Mouse (Mus musculus): ENCODE measurements around the gene Sync. TPM values are rescaled to one million over a fixed set of nuclear protein-coding genes. Genes with fewer than 3 reads are reported as not detected.

The Sync gene
- 1.7 and 1.9 TPM in 2 replicates for polyA plus RNA-seq (2014; fragmentation: Nextera tagmentation; extraction: Ambion mirVana)

GRCm38 (mm10) chr4:129287472-129287981 is at the start of gene Sync:
Gene Sync, plus strand, starts transcription at chr4:129287617.
- H3K4me3 ChIP-seq (ENCODE audit: low read depth, low read length) = peak within 1 kb of the TSS; percentile 54
- H3K4me1 ChIP-seq (ENCODE audit: control insufficient read depth, insufficient read depth, low read length) = peaks cover 4% of the 10 kb centered on the region; the same call in 1 of the 2 replicates
- WGBS = under 1% methylated on average over 50 of the region's 53 CpGs
- peak within 1 kb of the TSS; percentile 97 for H3K4me2 ChIP-seq (replicated peaks; ENCODE audit: low read depth, low read length)
- H3K9me3 ChIP-seq (ENCODE audit: control insufficient read depth, low read depth, low read length) = no peaks in the 10 kb centered on the region
- H3K9ac ChIP-seq (replicated peaks; ENCODE audit: low read depth, low read length) = peak within 1 kb of the TSS; percentile 48; the same call in 1 of the 2 replicates
- ATAC-seq (ENCODE audit: insufficient number of reproducible peaks, insufficient read depth, low FRiP score, low read depth) = no peak; the same call in 1 of the 2 replicates
- no peak within 1 kb of the TSS for H3K27ac ChIP-seq (ENCODE audit: low read length)
- H3K36me3 ChIP-seq (ENCODE audit: control insufficient read depth, insufficient read depth, low read length) = no peaks in the 10 kb centered on the region
- no peaks in the 10 kb centered on the region for H3K27me3 ChIP-seq (ENCODE audit: control insufficient read depth, insufficient read depth, low read length)

- no peaks in the 10 kb centered on the region for H3K27me3 ChIP-seq (ENCODE audit: control insufficient read depth, insufficient read depth, low read length)
- H3K4me1 ChIP-seq (ENCODE audit: control insufficient read depth, insufficient read depth, low read length) = peaks cover 18% of the 10 kb centered on the region
- peak overlapping the region; percentile 48; the same call in 1 of the 2 replicates for H3K27ac ChIP-seq (ENCODE audit: low read length)
- no peaks in the 10 kb centered on the region for H3K9me3 ChIP-seq (ENCODE audit: control insufficient read depth, low read depth, low read length)
- H3K4me2 ChIP-seq (replicated peaks; ENCODE audit: low read depth, low read length) = peak overlapping the region; percentile 96
- peak overlapping the region; percentile 65 for H3K9ac ChIP-seq (replicated peaks; ENCODE audit: low read depth, low read length)
- 8% methylated on average over 21 of the region's 21 CpGs for WGBS
- no peak for ATAC-seq (ENCODE audit: insufficient number of reproducible peaks, insufficient read depth, low FRiP score, low read depth)
- peak overlapping the region; percentile 80 for H3K4me3 ChIP-seq (ENCODE audit: low read depth, low read length)
- no peaks in the 10 kb centered on the region for H3K36me3 ChIP-seq (ENCODE audit: control insufficient read depth, insufficient read depth, low read length)
Observed at GRCm38 (mm10) chr4:129237843-129238441, 49.5 kb upstream of the Sync start.

DNA sequence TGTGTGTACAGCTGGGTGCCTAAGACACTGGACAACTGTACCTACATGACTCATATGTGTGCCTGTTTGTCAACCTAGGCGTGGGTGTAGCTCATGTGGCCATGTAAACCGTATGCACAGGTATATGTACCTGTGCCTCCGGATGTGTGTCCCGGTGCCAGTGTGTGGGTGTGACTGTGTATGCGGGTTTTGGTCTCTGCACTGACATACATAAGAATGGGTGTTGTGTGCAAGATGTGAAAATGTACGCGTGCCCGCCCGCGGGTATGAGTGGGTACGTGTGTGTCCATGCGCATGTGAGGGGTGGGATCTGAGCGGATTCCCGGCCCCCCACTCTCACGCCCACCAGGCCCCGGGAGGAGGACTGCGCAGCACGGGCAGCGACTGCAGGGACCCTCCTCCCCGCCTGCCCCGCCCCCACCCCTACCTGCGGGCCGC is 48.8 kb upstream of the Sync start:
- Histone ChIP-seq H3K9ac (replicated peaks; ENCODE audit: low read depth, low read length) (peak overlapping the region; percentile 65), H3K27me3 (ENCODE audit: control insufficient read depth, insufficient read depth, low read length) (no peaks in the 10 kb centered on the region), H3K4me3 (ENCODE audit: low read depth, low read length) (peak overlapping the region; percentile 80), H3K4me2 (replicated peaks; ENCODE audit: low read depth, low read length) (peak overlapping the region; percentile 96), H3K4me1 (ENCODE audit: control insufficient read depth, insufficient read depth, low read length) (peaks cover 18% of the 10 kb centered on the region), H3K36me3 (ENCODE audit: control insufficient read depth, insufficient read depth, low read length) (no peaks in the 10 kb centered on the region), H3K27ac (ENCODE audit: low read length) (peak overlapping the region; percentile 48; the same call in 1 of the 2 replicates), H3K9me3 (ENCODE audit: control insufficient read depth, low read depth, low read length) (no peaks in the 10 kb centered on the region)
- 2% methylated on average over 21 of the region's 23 CpGs for WGBS
- ATAC-seq (ENCODE audit: insufficient number of reproducible peaks, insufficient read depth, low FRiP score, low read depth) = peak; percentile 30

GRCm38 (mm10) chr4:129239075-129239474 is 48.3 kb upstream of the Sync start:
- H3K9me3 ChIP-seq (ENCODE audit: control insufficient read depth, low read depth, low read length) = no peaks in the 10 kb centered on the region
- peaks cover 18% of the 10 kb centered on the region for H3K4me1 ChIP-seq (ENCODE audit: control insufficient read depth, insufficient read depth, low read length)
- H3K36me3 ChIP-seq (ENCODE audit: control insufficient read depth, insufficient read depth, low read length) = no peaks in the 10 kb centered on the region
- peak overlapping the region; percentile 96 for H3K4me2 ChIP-seq (replicated peaks; ENCODE audit: low read depth, low read length)
- H3K27me3 ChIP-seq (ENCODE audit: control insufficient read depth, insufficient read depth, low read length) = no peaks in the 10 kb centered on the region
- peak overlapping the region; percentile 48; the same call in 1 of the 2 replicates for H3K27ac ChIP-seq (ENCODE audit: low read length)
- H3K9ac ChIP-seq (replicated peaks; ENCODE audit: low read depth, low read length) = peak overlapping the region; percentile 65
- H3K4me3 ChIP-seq (ENCODE audit: low read depth, low read length) = peak overlapping the region; percentile 80
- under 1% methylated on average over 22 of the region's 29 CpGs for WGBS
- ATAC-seq (ENCODE audit: insufficient number of reproducible peaks, insufficient read depth, low FRiP score, low read depth) = peak; percentile 91

DNA sequence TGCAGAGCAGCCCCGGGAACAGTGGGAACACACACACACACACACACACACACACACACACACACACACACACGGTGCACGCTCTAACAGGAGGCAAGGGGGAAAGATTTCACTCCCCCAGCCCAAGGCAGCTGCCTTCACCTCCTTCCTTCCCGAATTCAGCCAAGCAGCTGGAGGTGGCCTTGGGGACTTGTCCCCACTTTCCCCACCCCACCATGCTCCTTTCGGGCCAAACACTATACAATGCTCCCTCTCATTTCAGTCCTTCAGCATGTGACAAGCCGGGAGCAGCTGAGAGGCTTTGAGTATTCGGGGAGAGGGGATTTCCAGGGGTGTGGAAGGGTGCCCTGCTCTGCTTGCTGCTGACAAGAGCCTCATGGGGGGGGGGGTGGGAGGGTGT is 45.5 kb upstream of the Sync start:
- Histone ChIP-seq H3K4me1 (ENCODE audit: control insufficient read depth, insufficient read depth, low read length) (peaks cover 23% of the 10 kb centered on the region), H3K9me3 (ENCODE audit: control insufficient read depth, low read depth, low read length) (no peaks in the 10 kb centered on the region)
- ATAC-seq (ENCODE audit: insufficient number of reproducible peaks, insufficient read depth, low FRiP score, low read depth) = no peak

GRCm38 (mm10) chr4:129242327-129242726 is 45.1 kb upstream of the Sync start:
- no peak overlapping the region for H3K4me3 ChIP-seq (ENCODE audit: low read depth, low read length)
- H3K27ac ChIP-seq (ENCODE audit: low read length) = peak overlapping the region; percentile 6; the same call in 1 of the 2 replicates
- no peak overlapping the region for H3K4me2 ChIP-seq (replicated peaks; ENCODE audit: low read depth, low read length)
- ATAC-seq (ENCODE audit: insufficient number of reproducible peaks, insufficient read depth, low FRiP score, low read depth) = no peak
- H3K9ac ChIP-seq (replicated peaks; ENCODE audit: low read depth, low read length) = no peak overlapping the region
- H3K36me3 ChIP-seq (ENCODE audit: control insufficient read depth, insufficient read depth, low read length) = no peaks in the 10 kb centered on the region
- H3K27me3 ChIP-seq (ENCODE audit: control insufficient read depth, insufficient read depth, low read length) = no peaks in the 10 kb centered on the region
- 47% methylated on average over 4 of the region's 4 CpGs for WGBS
- peaks cover 23% of the 10 kb centered on the region for H3K4me1 ChIP-seq (ENCODE audit: control insufficient read depth, insufficient read depth, low read length)
- H3K9me3 ChIP-seq (ENCODE audit: control insufficient read depth, low read depth, low read length) = no peaks in the 10 kb centered on the region

More for the DNA sequence above, 45.5 kb upstream of the Sync start:
- H3K9ac ChIP-seq (replicated peaks; ENCODE audit: low read depth, low read length) = no peak overlapping the region
- peak overlapping the region; percentile 6; the same call in 1 of the 2 replicates for H3K27ac ChIP-seq (ENCODE audit: low read length)
- no peaks in the 10 kb centered on the region for H3K36me3 ChIP-seq (ENCODE audit: control insufficient read depth, insufficient read depth, low read length)
- 28% methylated on average over 6 of the region's 7 CpGs for WGBS
- no peak overlapping the region for H3K4me3 ChIP-seq (ENCODE audit: low read depth, low read length)
- no peaks in the 10 kb centered on the region for H3K27me3 ChIP-seq (ENCODE audit: control insufficient read depth, insufficient read depth, low read length)
- no peak overlapping the region for H3K4me2 ChIP-seq (replicated peaks; ENCODE audit: low read depth, low read length)

DNA sequence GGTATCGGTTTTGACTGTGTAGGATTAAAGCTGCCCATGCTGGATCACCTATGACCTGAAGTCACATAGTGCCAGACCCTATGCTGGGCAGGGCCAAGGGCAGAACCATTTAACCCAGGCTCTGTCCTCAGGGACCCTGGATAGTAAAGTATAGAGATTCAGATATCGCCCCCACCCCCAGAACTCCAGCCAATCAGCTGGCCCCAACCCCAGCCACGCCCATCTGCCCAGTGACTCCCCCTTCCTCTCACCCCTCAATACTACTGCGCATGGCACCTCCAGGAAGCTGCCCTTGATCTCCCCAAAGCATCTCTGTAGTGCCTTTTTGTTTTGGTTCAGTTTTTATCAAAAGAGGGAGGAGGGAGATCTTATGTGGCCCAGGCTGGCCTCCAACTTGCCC is 44.7 kb upstream of the Sync start:
- WGBS = 40% methylated on average over 4 of the region's 4 CpGs
- Histone ChIP-seq H3K27me3 (ENCODE audit: control insufficient read depth, insufficient read depth, low read length) (0 out of 2 replicates have a peak, but pooled peaks cover 2% of the 10 kb centered on the region), H3K9ac (replicated peaks; ENCODE audit: low read depth, low read length) (no peak overlapping the region), H3K4me1 (ENCODE audit: control insufficient read depth, insufficient read depth, low read length) (peaks cover 23% of the 10 kb centered on the region), H3K4me3 (ENCODE audit: low read depth, low read length) (no peak overlapping the region), H3K36me3 (ENCODE audit: control insufficient read depth, insufficient read depth, low read length) (no peaks in the 10 kb centered on the region), H3K9me3 (ENCODE audit: control insufficient read depth, low read depth, low read length) (no peaks in the 10 kb centered on the region), H3K27ac (ENCODE audit: low read length) (peak overlapping the region; percentile 6; the same call in 1 of the 2 replicates), H3K4me2 (replicated peaks; ENCODE audit: low read depth, low read length) (no peak overlapping the region)
- no peak for ATAC-seq (ENCODE audit: insufficient number of reproducible peaks, insufficient read depth, low FRiP score, low read depth)

GRCm38 (mm10) chr4:129244802-129245201 is 42.6 kb upstream of the Sync start:
- no peak overlapping the region for H3K4me2 ChIP-seq (replicated peaks; ENCODE audit: low read depth, low read length)
- H3K4me1 ChIP-seq (ENCODE audit: control insufficient read depth, insufficient read depth, low read length) = peaks cover 13% of the 10 kb centered on the region
- H3K9me3 ChIP-seq (ENCODE audit: control insufficient read depth, low read depth, low read length) = no peaks in the 10 kb centered on the region
- 42% methylated on average over 4 of the region's 4 CpGs for WGBS
- H3K4me3 ChIP-seq (ENCODE audit: low read depth, low read length) = no peak overlapping the region
- no peak overlapping the region for H3K27ac ChIP-seq (ENCODE audit: low read length)
- ATAC-seq (ENCODE audit: insufficient number of reproducible peaks, insufficient read depth, low FRiP score, low read depth) = no peak
- H3K9ac ChIP-seq (replicated peaks; ENCODE audit: low read depth, low read length) = no peak overlapping the region
- H3K36me3 ChIP-seq (ENCODE audit: control insufficient read depth, insufficient read depth, low read length) = no peaks in the 10 kb centered on the region
- 0 out of 2 replicates have a peak, but pooled peaks cover 4% of the 10 kb centered on the region for H3K27me3 ChIP-seq (ENCODE audit: control insufficient read depth, insufficient read depth, low read length)

All from stomach, embryonic 14.5 days (tissue).